Mouse (Mus musculus) midbrain, embryonic 16.5 days (tissue): ENCODE data around the gene Tmem131l. TPM values are rescaled to one million over a fixed set of nuclear protein-coding genes. Genes with fewer than 3 reads are reported as not detected.

Experiments
- ATAC-seq: fragments of 200-750 bp; cut with Nextera tagmentation; 2 replicates; pipeline ENCODE4 v1.8.0; 2017; ENCODE audit warnings: moderate TSS enrichment
- H3K27ac ChIP-seq: fragments of 300-500 bp; sonication (generic); 2 replicates; pipeline ENCODE4 v1.5.1; 2014; ENCODE audit warnings: mild to moderate bottlenecking, low read length, mixed read lengths
- H3K27me3 ChIP-seq: fragments of 300-500 bp; sonication (generic); 2 replicates; pipeline ENCODE4 v1.6.1; 2014; ENCODE audit warnings: low read depth, low read length, mixed read lengths; ENCODE audit not compliant: control insufficient read depth, insufficient read depth
- H3K36me3 ChIP-seq: fragments of 300-500 bp; sonication (generic); 2 replicates; pipeline ENCODE4 v1.6.1; 2014; ENCODE audit warnings: mild to moderate bottlenecking, low read length, moderate library complexity, mixed read lengths; ENCODE audit not compliant: control insufficient read depth, insufficient read depth
- H3K4me1 ChIP-seq: fragments of 300-500 bp; sonication (generic); 2 replicates; pipeline ENCODE4 v1.6.1; 2014; ENCODE audit warnings: mild to moderate bottlenecking, low read length, mixed read lengths; ENCODE audit not compliant: control insufficient read depth, insufficient read depth
- H3K4me2 ChIP-seq: fragments of 300-500 bp; sonication (generic); 2 replicates; pipeline ENCODE4 v1.6.1; 2014; ENCODE audit warnings: mild to moderate bottlenecking, low read length, mixed read lengths
- H3K4me3 ChIP-seq: fragments of 300-500 bp; sonication (generic); 2 replicates; pipeline ENCODE4 v1.5.1; 2014; ENCODE audit warnings: low read depth, mild to moderate bottlenecking, low read length, moderate library complexity, mixed read lengths
- H3K9ac ChIP-seq: fragments of 300-500 bp; sonication (generic); 2 replicates; pipeline ENCODE4 v1.6.1; 2014; ENCODE audit warnings: low read depth, low read length, mixed read lengths
- H3K9me3 ChIP-seq: fragments of 300-500 bp; sonication (generic); replicated peaks from 2 replicates; pipeline ENCODE4 v1.6.1; 2014; ENCODE audit warnings: mild to moderate bottlenecking, low read length, mixed read lengths; ENCODE audit not compliant: control insufficient read depth, poor library complexity, severe bottlenecking
- WGBS: fragments of 180-500 bp; shearing (Covaris S2); extraction: QIAGEN DNeasy Blood & Tissue Kit; methylation state at CpG from one replicate; pipeline ENCODE4 v1.1.7; 2014; 5-methylcytosine and 5-hydroxymethylcytosine counted together
- polyA plus RNA-seq: library from polyadenylated mRNA; unstranded; fragments of >200 nt; fragmentation: Nextera tagmentation; extraction: Ambion mirVana; gene quantifications from 2 replicates; pipeline ENCODE4 v1.2.1, GENCODE M21; 2015

Tmem131l gene
- polyA plus RNA-seq, 1 experiment from 2014 or later = 53.8 TPM

DNA sequence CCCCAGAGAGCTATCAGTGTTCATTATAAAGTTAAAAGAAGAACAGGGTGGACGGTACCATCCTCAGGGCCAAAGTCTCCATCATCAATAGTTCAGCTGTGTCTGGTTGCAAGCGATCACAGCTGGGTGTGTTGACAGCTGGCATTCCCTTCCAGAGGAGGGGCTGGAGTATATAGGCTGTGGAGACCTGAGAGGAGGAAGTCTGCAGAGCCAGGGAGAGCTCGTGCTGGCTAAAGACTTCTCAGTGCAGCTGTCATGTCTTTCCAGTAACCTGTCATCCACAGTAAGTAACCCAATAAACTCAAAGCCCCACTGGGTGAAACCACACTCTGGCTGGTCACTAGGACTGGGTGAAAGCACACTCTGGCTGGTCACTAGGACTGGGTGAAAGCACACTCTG lies 77.4 kb downstream of the Tmem131l start:
- WGBS = 60% methylated on average over 3 of the region's 3 CpGs

DNA sequence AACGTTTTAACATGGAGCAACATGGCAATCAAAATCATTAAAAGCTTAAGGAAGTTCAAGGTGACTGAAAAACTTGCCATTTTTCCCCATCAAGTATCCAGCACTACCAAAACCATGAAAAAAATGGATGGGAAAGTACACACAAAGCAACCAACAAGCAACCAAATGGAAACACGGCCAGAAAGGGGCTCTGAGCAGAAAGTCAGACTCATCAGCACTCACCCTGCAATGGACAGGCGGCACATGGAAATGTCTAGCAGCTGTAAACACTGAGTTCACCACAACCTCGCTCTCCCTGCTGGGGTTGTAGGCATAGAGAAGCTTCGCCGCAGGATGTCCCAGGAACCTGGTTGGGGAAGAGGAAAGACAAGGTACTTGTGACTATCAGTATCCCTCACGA lies 77.9 kb downstream of the Tmem131l start:
- no peak overlapping the region for H3K9ac ChIP-seq
- WGBS = 93% methylated on average over 7 of the region's 7 CpGs
- peaks cover 8% of the 10 kb centered on the region for H3K36me3 ChIP-seq
- H3K27ac ChIP-seq = no peak overlapping the region
- H3K4me1 ChIP-seq = peaks cover 11% of the 10 kb centered on the region
- H3K4me2 ChIP-seq = no peak overlapping the region
- H3K9me3 ChIP-seq = no peaks in the 10 kb centered on the region
- no peak overlapping the region for H3K4me3 ChIP-seq
- no peaks in the 10 kb centered on the region for H3K27me3 ChIP-seq
- ATAC-seq = no peak

More for the DNA sequence above, 77.4 kb downstream of the Tmem131l start:
- Histone ChIP-seq H3K4me1 (peaks cover 11% of the 10 kb centered on the region), H3K9me3 (no peaks in the 10 kb centered on the region), H3K27ac (no peak overlapping the region), H3K36me3 (peaks cover 8% of the 10 kb centered on the region), H3K27me3 (no peaks in the 10 kb centered on the region), H3K9ac (no peak overlapping the region), H3K4me2 (no peak overlapping the region), H3K4me3 (no peak overlapping the region)
- no peak for ATAC-seq

DNA sequence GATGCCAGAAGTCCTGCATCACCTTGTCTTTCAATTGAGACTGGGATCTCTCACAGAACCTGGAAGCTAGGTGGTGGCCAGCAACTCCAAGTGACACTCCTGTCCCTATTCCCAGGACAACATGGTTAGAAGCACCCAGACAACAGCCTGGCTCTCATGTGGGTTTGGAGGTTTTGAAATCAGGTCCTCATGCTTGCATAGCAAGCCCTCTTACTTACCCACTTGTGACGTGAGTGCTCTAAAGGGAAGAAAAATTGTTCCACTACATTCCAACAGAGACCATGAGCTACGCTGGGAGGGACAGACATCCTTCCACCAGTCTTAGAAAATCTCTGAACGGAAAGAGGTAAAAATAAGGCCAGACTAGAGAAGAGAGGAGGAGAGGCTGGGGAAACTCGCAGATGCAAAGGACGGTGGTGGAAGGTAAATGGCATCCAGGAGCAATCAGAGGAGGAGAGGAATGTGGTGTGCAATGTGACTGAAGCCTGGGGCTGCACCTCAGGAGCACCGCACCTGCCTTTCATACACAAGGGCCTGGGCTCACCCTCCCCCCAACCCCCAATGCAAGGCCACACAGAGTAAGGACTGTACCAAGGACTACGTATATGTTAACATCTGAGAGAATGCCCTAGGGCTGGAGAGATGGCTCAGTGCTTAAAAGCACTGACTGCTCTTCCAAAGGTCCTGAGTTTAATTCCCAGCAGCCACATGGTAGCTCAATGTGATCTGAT lies 80.9 kb downstream of the Tmem131l start:
- ATAC-seq = no peak
- Histone ChIP-seq H3K4me2 (no peak overlapping the region), H3K4me3 (no peak overlapping the region), H3K4me1 (peaks cover 8% of the 10 kb centered on the region; the same call in 1 of the 2 replicates), H3K27ac (no peak overlapping the region), H3K9ac (no peak overlapping the region), H3K9me3 (no peaks in the 10 kb centered on the region), H3K36me3 (peaks cover 8% of the 10 kb centered on the region), H3K27me3 (no peaks in the 10 kb centered on the region)
- WGBS = 86% methylated on average over 7 of the region's 7 CpGs

DNA sequence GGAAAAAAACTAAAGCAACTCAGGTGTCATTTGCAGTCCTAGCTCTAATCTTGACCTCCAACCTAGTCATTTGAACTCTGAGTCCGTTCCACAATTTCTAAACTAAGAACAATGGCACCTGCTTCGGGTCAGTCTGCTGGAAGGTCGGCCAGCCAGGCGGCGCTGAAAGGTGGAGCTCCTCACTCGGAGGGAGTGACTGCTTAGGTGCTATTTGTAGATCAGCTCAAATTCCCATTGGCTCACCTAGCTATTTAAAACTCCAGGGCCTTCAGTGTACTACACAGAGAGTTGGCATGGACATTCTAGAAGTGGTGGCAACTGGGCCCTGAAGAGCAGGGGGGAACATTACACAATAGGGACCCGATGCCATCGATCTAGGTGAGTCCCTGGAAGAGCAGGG lies 86.1 kb downstream of the Tmem131l start:
- no peak overlapping the region for H3K4me2 ChIP-seq
- no peaks in the 10 kb centered on the region; the same call in 1 of the 2 replicates for H3K4me1 ChIP-seq
- H3K36me3 ChIP-seq = peaks cover 4% of the 10 kb centered on the region
- no peak overlapping the region for H3K27ac ChIP-seq
- WGBS = 89% methylated on average over 8 of the region's 8 CpGs
- ATAC-seq = no peak
- H3K9me3 ChIP-seq = no peaks in the 10 kb centered on the region
- H3K27me3 ChIP-seq = no peaks in the 10 kb centered on the region
- no peak overlapping the region for H3K9ac ChIP-seq
- no peak overlapping the region for H3K4me3 ChIP-seq

- no peak overlapping the region for H3K4me2 ChIP-seq
- WGBS = 71% methylated on average over 4 of the region's 4 CpGs
- no peak for ATAC-seq
- no peaks in the 10 kb centered on the region for H3K27me3 ChIP-seq
- no peak overlapping the region for H3K4me3 ChIP-seq
- no peak overlapping the region for H3K27ac ChIP-seq
- no peak overlapping the region for H3K9ac ChIP-seq
- H3K9me3 ChIP-seq = no peaks in the 10 kb centered on the region
- no peaks in the 10 kb centered on the region; the same call in none of the 2 replicates for H3K4me1 ChIP-seq
- peaks cover 2% of the 10 kb centered on the region; the same call in 1 of the 2 replicates for H3K36me3 ChIP-seq
Observed at GRCm38 (mm10) chr3:83948801-83949200, 91.2 kb downstream of the Tmem131l start.

DNA sequence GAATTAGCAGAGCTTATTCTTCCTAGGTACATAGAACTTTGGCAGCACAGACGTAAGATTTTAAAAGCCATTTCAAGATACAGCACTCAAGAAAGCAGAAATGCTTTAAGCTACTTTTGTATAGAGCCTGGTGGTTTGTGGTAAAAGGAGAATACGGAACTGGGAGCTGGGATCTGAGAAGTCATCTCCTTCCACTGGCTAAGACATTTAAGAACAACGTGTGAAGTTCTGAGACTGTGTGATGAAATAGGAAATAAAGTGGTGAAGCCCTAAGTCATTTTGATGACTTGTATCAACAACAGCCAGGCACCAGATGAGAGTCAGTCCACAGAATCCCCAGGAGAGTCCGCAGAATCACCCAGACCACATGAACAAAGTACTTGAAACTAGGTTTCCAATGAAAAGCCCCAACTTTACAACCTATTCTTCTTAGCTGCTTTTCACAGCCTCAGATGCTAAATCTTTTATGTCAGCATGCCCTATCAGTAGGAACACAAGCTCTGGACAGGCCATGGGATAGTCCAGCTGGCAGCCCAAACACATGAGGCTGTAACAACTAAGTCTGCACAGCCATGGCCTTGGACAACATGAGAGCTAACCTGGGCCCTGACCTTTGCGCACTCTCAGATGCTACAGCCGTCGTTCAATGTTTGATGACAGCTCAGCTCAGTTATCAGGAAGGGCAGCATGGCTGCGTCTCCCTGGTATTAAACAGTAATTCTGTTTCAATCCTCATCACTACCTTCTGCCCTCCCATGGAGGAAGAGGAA lies 92.3 kb downstream of the Tmem131l start:
- Histone ChIP-seq H3K27ac (no peak overlapping the region), H3K9ac (no peak overlapping the region), H3K4me3 (no peak overlapping the region), H3K4me2 (no peak overlapping the region), H3K4me1 (no peaks in the 10 kb centered on the region; the same call in 1 of the 2 replicates), H3K36me3 (peaks cover 2% of the 10 kb centered on the region; the same call in 1 of the 2 replicates), H3K9me3 (no peaks in the 10 kb centered on the region), H3K27me3 (no peaks in the 10 kb centered on the region)
- no peak for ATAC-seq
- WGBS = 82% methylated on average over 8 of the region's 8 CpGs

GRCm38 (mm10) chr3:83946848-83947247 lies 93.1 kb downstream of the Tmem131l start:
- H3K27me3 ChIP-seq = no peaks in the 10 kb centered on the region
- 81% methylated on average over 1 of the region's 1 CpGs for WGBS
- H3K4me2 ChIP-seq = no peak overlapping the region
- no peak overlapping the region for H3K4me3 ChIP-seq
- H3K27ac ChIP-seq = no peak overlapping the region
- H3K36me3 ChIP-seq = peaks cover 5% of the 10 kb centered on the region
- H3K9ac ChIP-seq = no peak overlapping the region
- ATAC-seq = no peak
- H3K4me1 ChIP-seq = no peaks in the 10 kb centered on the region; the same call in 1 of the 2 replicates
- no peaks in the 10 kb centered on the region for H3K9me3 ChIP-seq

DNA sequence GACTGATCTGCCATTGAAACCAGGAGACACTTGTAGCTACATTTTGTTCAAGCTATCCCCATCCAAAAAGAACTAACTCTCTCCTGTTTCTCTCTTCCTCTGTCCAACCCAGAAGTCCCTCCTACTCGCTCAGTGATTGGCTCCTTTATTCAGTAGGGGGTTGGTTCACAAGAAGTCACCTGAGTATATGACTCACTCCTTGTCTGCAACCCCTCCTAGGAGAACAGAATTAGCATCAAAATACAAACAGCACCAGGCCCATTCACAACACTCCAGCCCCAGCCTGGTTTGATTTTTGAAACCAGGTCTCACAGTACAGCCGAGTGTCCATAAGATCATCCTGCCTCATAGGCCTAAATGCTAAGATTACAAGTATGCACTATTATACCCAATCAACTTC lies 96.3 kb downstream of the Tmem131l start:
- Histone ChIP-seq H3K4me2 (no peak overlapping the region), H3K9ac (no peak overlapping the region), H3K27ac (no peak overlapping the region), H3K9me3 (no peaks in the 10 kb centered on the region), H3K4me3 (no peak overlapping the region), H3K4me1 (no peaks in the 10 kb centered on the region; the same call in 1 of the 2 replicates), H3K36me3 (peaks cover 18% of the 10 kb centered on the region), H3K27me3 (no peaks in the 10 kb centered on the region)
- 77% methylated on average over 2 of the region's 2 CpGs for WGBS
- ATAC-seq = no peak

- Histone ChIP-seq H3K36me3 (peaks cover 18% of the 10 kb centered on the region), H3K27me3 (no peaks in the 10 kb centered on the region), H3K9me3 (no peaks in the 10 kb centered on the region), H3K4me2 (no peak overlapping the region), H3K4me1 (no peaks in the 10 kb centered on the region; the same call in 1 of the 2 replicates), H3K27ac (no peak overlapping the region), H3K9ac (no peak overlapping the region), H3K4me3 (no peak overlapping the region)
- 81% methylated on average over 4 of the region's 4 CpGs for WGBS
- ATAC-seq = no peak
Observed at GRCm38 (mm10) chr3:83943212-83943611, 96.8 kb downstream of the Tmem131l start.
